Mouse (Mus musculus): ENCODE measurements around the gene Tmem74b. TPM values are rescaled to one million over a fixed set of nuclear protein-coding genes. Genes with fewer than 3 reads are reported as not detected.

The Tmem74b gene
- polyA plus RNA-seq (2014; fragmentation: Illumina TruSeq; extraction: RNeasy Lipid Tissue Mini Kit (QIAGEN cat#74804); ENCODE audit: low read depth, low replicate concordance): not detected

DNA sequence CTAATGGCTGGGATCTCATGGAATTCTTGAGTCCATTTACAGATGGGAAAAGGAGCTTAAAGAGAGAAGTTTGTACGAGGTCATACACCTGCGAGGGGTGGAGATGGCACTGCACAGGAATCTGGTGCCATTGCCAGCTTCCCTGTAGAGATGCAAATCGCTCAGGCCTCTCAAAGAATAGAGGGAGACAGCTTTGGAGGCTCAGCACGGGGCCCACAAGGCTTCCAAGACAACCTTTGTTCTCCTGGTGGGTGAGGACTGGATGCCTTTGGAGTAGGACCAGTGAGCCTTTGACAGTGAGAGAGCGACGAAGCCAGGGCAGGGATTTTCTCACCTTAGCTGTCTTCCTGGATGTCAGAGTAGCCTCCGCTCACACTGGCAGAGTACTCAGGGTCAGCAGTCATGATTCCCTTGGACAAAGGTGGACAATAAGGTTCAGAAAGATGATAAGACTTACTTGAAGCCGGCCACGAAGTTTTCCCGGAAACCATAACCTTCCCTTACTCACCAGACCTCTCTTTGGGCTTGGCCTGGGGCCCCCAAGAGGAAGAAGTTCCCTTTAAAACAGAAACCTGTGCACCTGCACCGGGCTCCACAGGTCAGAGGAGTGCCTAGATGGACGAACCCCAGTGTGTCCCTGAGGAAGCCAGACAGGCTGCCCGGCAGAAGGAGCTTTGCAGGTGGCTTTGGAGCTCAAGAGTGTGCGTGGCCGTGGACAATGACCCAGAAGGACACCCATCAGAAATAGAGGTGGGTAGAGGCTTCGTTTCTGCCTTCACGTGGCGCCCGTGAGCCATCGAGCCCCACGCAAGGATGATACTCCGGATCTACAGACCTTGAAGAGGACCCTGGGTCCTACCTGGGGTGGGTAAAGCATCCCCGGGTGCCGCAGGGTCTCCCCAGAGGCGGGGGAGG, at the start of gene Tmem74b:
Gene Tmem74b (plus strand): TSS at position 778 of the 915 bp plus-strand sequence.

DNA sequence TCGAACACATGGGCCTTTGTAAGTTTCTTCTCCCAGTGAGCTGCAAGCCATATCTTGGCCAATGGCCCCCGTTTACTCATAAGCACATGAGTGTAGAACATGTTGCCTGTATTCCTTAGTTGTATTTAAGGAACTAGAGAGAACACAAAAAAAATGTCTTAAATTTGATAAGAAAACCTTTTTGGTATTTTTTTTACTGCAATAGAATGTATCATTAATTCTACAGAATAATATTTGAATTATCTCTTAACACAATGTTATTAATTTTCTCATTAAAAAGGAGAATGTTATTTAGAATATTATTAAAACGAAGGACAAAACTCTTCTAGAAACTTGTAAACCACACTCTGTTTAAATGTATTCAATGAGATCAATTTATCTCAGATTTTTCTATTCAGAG, 33.4 kb upstream of the Tmem74b start, which contains the start of gene Rad21l:
Gene Rad21l (minus strand): TSS at position 101 of the 400 bp plus-strand sequence.

GRCm38 (mm10) chr2:151743845-151744244, 42.0 kb downstream of the Tmem74b start, which contains the start of gene Psmf1:
Gene Psmf1, minus strand, starts transcription at chr2:151744186.

Other genes with a start within 250 kb of the Tmem74b start
- 62.9 TPM for gene 4921509C19Rik, start 225.9 kb upstream of the Tmem74b start, polyA plus RNA-seq (2014; fragmentation: Illumina TruSeq; extraction: RNeasy Lipid Tissue Mini Kit (QIAGEN cat#74804); ENCODE audit: low read depth, low replicate concordance)
- 21.2 TPM for gene Nsfl1c, start 207.8 kb upstream of the Tmem74b start, polyA plus RNA-seq (2014; fragmentation: Illumina TruSeq; extraction: RNeasy Lipid Tissue Mini Kit (QIAGEN cat#74804); ENCODE audit: low read depth, low replicate concordance)
- 242 TPM for gene Fkbp1a, start 159.5 kb upstream of the Tmem74b start, polyA plus RNA-seq (2014; fragmentation: Illumina TruSeq; extraction: RNeasy Lipid Tissue Mini Kit (QIAGEN cat#74804); ENCODE audit: low read depth, low replicate concordance)
- gene Sdcbp2, start 129.4 kb upstream of the Tmem74b start, polyA plus RNA-seq (2014; fragmentation: Illumina TruSeq; extraction: RNeasy Lipid Tissue Mini Kit (QIAGEN cat#74804); ENCODE audit: low read depth, low replicate concordance): 0.39 TPM
- gene Snph, start 69.4 kb upstream of the Tmem74b start, polyA plus RNA-seq (2014; fragmentation: Illumina TruSeq; extraction: RNeasy Lipid Tissue Mini Kit (QIAGEN cat#74804); ENCODE audit: low read depth, low replicate concordance): not detected
- gene Rad21l, start 33.5 kb upstream of the Tmem74b start, polyA plus RNA-seq (2014; fragmentation: Illumina TruSeq; extraction: RNeasy Lipid Tissue Mini Kit (QIAGEN cat#74804); ENCODE audit: low read depth, low replicate concordance): 11.4 TPM
- 79.3 TPM for gene Psmf1, start 42.2 kb downstream of the Tmem74b start, polyA plus RNA-seq (2014; fragmentation: Illumina TruSeq; extraction: RNeasy Lipid Tissue Mini Kit (QIAGEN cat#74804); ENCODE audit: low read depth, low replicate concordance)
- gene Rspo4, start 140.9 kb downstream of the Tmem74b start, polyA plus RNA-seq (2014; fragmentation: Illumina TruSeq; extraction: RNeasy Lipid Tissue Mini Kit (QIAGEN cat#74804); ENCODE audit: low read depth, low replicate concordance): 0.25 TPM
- gene Angpt4, start 209.2 kb downstream of the Tmem74b start, polyA plus RNA-seq (2014; fragmentation: Illumina TruSeq; extraction: RNeasy Lipid Tissue Mini Kit (QIAGEN cat#74804); ENCODE audit: low read depth, low replicate concordance): 0.17 TPM

Measured in testis, adult 10 weeks (tissue).